Mouse (Mus musculus): Measurements from ENCODE around the gene Acads. TPM values are rescaled to one million over a fixed set of nuclear protein-coding genes. Genes with fewer than 3 reads are reported as not detected.
"Not testable (repeated sequence)": the region's sequence is repeated elsewhere in the genome, so short reads cannot be mapped to it uniquely, and the experiment has no call there.

Gene Acads
- polyA plus RNA-seq (2015; fragmentation: Nextera tagmentation; extraction: Ambion mirVana): 47.8 and 48.2 TPM in 2 replicates

DNA sequence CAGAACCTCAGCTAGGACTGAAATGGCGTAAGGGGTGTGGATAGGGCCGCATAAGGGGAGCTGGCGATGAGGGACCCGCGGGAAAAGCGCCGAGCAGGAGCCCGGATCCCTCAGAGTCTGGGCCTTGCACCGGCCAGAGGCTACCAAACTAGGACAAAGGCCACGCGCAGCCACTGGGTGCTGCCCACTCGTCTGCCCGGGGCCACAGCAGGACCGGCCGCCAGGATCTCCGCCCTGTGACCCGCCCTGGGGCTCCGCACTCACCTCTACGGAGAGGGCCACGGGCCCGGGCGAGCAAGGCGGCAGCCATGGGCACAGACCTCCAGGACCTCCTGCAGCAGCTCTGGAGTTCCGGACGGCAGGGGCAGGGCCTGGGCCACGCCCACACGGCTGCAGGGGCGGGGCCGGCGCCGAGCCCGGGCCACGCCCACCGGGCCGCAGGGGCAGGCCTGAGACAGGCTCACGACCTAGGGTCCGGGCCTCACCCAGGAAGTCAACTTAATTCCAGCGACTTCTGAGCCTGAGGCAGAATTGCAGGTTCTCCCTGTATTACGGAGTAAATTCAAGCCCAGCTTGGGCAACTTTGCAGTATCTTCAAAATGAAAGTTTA, at the start of gene Acads:
Gene Acads, minus strand, starts transcription at position 386 of the 610 bp plus-strand sequence.
- WGBS: under 1% methylated on average over 39 of the region's 39 CpGs
- peak within 1 kb of the TSS; percentile 82 for H3K4me2 ChIP-seq (replicated peaks)

DNA sequence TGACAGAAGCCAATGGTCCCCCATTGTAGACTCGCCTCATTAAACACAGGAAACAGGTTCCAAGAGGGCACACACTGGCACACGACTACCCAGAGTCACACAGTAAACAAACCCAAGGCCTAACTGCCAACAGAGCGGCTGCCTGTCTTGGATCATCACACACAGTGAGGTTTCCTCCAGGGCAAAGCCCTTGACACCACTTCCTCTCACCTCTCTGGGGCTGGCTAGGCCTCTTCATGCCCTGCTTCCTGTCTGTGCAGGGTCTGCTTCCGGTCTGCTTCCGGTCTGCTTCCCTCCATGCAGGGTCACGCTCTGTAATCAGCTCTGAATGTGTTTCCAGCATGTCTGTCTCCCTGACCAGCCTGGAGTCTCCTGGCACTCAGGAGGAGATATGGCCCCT, 48.2 kb upstream of the Acads start:
- Histone ChIP-seq H3K36me3 (no peaks in the 10 kb centered on the region), H3K9me3 (replicated peaks) (no peaks in the 10 kb centered on the region), H3K4me3 (replicated peaks) (no peak overlapping the region), H3K4me1 (peaks cover 27% of the 10 kb centered on the region), H3K27ac (replicated peaks) (no peak overlapping the region), H3K9ac (no peak overlapping the region), H3K27me3 (no peaks in the 10 kb centered on the region), H3K4me2 (replicated peaks) (no peak overlapping the region)
- WGBS: 54% methylated on average over 6 of the region's 6 CpGs
- ATAC-seq (ENCODE audit: insufficient number of reproducible peaks, low FRiP score, low TSS enrichment, low read depth): no peak

More for the DNA sequence above, at the start of gene Acads:
- ATAC-seq (ENCODE audit: insufficient number of reproducible peaks, low FRiP score, low TSS enrichment, low read depth): peak; percentile 84
- peak within 1 kb of the TSS; percentile 56; the same call in 1 of the 2 replicates for H3K27ac ChIP-seq (replicated peaks)
- H3K4me1 ChIP-seq: no peaks in the 10 kb centered on the region
- H3K27me3 ChIP-seq: no peaks in the 10 kb centered on the region
- peaks cover 33% of the 10 kb centered on the region for H3K36me3 ChIP-seq
- peak within 1 kb of the TSS; percentile 75 for H3K4me3 ChIP-seq (replicated peaks)
- peak within 1 kb of the TSS; percentile 62 for H3K9ac ChIP-seq
- no peaks in the 10 kb centered on the region for H3K9me3 ChIP-seq (replicated peaks)

DNA sequence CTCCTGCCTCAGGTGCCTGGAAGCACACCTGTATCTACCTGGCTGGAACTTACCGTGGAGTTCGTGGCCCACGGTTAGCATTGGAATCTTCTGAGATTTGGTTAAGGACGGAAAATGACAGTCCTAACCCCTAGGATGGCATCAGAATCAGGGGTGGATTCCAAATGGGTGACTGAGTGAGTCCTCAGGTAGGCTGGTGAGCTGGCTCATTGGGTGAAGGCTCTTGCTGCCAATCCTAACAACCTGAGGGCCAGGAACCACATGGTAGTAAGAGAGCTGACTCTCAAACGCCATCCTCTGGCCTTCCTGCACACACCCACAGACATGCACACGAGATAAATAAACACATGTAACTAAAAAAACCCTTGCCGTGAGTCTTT, 47.7 kb upstream of the Acads start:
- H3K27ac ChIP-seq (replicated peaks): no peak overlapping the region
- 78% methylated on average over 7 of the region's 7 CpGs for WGBS
- peaks cover 27% of the 10 kb centered on the region for H3K4me1 ChIP-seq
- no peaks in the 10 kb centered on the region for H3K36me3 ChIP-seq
- no peaks in the 10 kb centered on the region for H3K27me3 ChIP-seq
- no peak overlapping the region for H3K4me2 ChIP-seq (replicated peaks)
- H3K9ac ChIP-seq: no peak overlapping the region
- no peaks in the 10 kb centered on the region for H3K9me3 ChIP-seq (replicated peaks)
- ATAC-seq (ENCODE audit: insufficient number of reproducible peaks, low FRiP score, low TSS enrichment, low read depth): no peak
- no peak overlapping the region for H3K4me3 ChIP-seq (replicated peaks)

DNA sequence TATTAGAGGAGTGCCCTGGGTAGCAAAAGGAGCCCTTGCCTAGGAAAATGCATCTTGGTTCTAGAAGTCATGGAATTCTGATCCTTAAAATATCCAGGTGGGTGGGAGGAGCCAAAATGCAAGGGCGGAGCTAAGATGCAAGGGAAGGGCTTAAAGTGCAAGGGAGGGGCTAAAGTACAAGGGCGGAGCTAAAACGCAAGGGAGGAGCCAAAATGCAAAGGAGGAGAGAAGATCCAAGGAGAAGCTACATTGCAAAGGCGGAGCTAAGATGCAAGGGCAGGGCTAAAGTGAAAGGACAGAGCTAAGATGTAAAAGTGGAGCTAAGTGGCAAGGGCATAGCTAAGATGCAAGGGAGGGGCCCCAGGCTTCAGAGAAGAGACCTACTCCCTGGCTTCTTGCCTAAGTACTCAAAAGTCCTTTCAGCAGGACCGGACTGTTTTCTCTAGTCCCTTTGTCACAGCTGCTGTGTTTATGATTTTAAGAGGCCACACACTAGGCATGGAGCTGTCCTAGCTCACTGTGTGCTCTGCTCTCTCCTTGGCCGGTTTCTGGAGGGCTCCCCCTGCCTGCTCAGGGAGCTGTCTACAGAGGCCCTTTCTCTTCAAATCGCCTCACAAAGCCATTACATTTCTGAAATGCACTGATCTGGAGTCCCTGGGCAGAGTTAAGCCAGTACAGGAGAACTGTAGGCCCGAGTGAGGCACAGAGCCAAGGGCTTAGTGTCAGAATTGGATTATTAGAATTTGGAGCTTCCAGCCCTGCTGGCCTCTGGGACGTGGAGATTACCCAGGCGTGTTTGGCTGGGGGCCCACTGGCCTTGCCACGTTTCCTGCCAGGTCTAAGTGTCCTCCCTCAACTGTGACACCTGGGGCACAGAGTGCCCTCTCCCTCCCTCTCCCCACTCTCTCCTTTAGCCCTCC, 47.0 kb upstream of the Acads start:
- Histone ChIP-seq H3K4me1 (peaks cover 31% of the 10 kb centered on the region), H3K9ac (no peak overlapping the region), H3K9me3 (replicated peaks) (no peaks in the 10 kb centered on the region), H3K36me3 (no peaks in the 10 kb centered on the region), H3K27ac (replicated peaks) (no peak overlapping the region), H3K4me2 (replicated peaks) (no peak overlapping the region), H3K27me3 (no peaks in the 10 kb centered on the region), H3K4me3 (replicated peaks) (no peak overlapping the region)
- WGBS: 49% methylated on average over 11 of the region's 11 CpGs
- no peak for ATAC-seq (ENCODE audit: insufficient number of reproducible peaks, low FRiP score, low TSS enrichment, low read depth)

DNA sequence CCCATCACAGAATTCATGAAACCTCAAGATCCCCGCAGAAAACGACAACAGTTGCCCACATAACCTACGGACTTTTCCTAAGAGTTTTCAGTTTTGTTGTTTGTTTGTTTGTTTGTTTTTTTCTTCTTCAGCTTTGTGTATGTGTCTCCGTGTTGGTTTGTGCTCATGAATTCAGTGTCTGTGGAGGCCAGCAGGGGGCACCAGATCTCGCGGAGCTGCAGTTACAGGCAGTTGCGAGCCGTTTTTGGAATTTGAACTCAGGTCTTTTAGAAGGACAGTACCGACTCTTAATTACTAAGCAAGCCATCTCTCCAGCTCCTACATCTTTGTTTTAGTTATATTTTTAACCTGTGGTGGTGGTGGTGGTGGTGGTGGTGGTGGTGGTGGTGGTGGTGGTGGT, 46.2 kb upstream of the Acads start:
- Histone ChIP-seq H3K9me3 (replicated peaks) (no peaks in the 10 kb centered on the region), H3K4me2 (replicated peaks) (no peak overlapping the region), H3K27ac (replicated peaks) (no peak overlapping the region), H3K27me3 (no peaks in the 10 kb centered on the region), H3K36me3 (no peaks in the 10 kb centered on the region), H3K9ac (no peak overlapping the region), H3K4me1 (peaks cover 39% of the 10 kb centered on the region), H3K4me3 (replicated peaks) (no peak overlapping the region)
- ATAC-seq (ENCODE audit: insufficient number of reproducible peaks, low FRiP score, low TSS enrichment, low read depth): no peak
- WGBS: 57% methylated on average over 9 of the region's 9 CpGs

DNA sequence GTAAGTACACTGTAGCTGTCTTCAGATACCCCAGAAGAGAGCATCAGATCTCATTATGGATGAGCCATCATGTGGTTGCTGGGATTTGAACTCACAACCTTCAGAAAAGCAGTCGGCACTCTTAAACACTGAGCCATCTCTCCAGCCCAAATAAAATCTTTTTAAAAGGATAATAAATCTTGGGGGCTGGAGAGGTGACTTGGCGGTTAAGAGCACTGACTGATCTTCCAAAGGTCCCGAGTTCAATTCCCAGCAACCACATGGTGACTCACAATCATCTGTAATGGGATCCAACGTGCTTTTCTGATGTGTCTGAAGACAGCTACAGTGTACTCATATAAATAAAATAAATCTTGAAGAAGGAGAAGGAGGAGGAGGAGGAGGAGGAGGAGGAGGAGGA, 45.3 kb upstream of the Acads start:
- not testable (repeated sequence) for H3K36me3 ChIP-seq; H3K4me3 ChIP-seq (replicated peaks); H3K9me3 ChIP-seq (replicated peaks); H3K27ac ChIP-seq (replicated peaks); H3K4me2 ChIP-seq (replicated peaks); H3K9ac ChIP-seq; H3K27me3 ChIP-seq; ATAC-seq (ENCODE audit: insufficient number of reproducible peaks, low FRiP score, low TSS enrichment, low read depth)
- H3K4me1 ChIP-seq: peaks cover 41% of the 10 kb centered on the region
- 81% methylated on average over 4 of the region's 4 CpGs for WGBS

DNA sequence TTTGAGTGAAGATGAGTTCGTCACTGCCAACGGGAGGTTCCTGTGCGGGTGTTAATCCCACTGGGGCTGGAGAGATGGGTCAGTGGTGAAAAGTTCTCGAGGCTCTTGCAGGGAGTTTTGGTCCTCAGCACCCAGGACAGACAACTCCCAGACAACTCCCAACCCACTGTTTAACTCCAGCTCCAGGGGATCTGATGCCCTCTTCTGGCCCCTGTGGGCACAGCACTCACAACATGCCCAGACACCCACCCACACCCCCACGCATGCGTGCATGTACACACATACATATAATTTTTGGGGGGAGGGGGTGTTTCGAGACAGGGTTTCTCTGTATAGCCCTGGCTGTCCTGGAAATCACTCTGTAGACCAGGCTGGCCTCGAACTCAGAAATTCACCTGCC, 44.4 kb upstream of the Acads start:
- H3K27me3 ChIP-seq: no peaks in the 10 kb centered on the region
- peak overlapping the region; percentile 24; the same call in 1 of the 2 replicates for H3K4me2 ChIP-seq (replicated peaks)
- no peak for ATAC-seq (ENCODE audit: insufficient number of reproducible peaks, low FRiP score, low TSS enrichment, low read depth)
- no peak overlapping the region for H3K27ac ChIP-seq (replicated peaks)
- no peak overlapping the region; the same call in 1 of the 2 replicates for H3K4me3 ChIP-seq (replicated peaks)
- no peaks in the 10 kb centered on the region for H3K36me3 ChIP-seq
- no peak overlapping the region for H3K9ac ChIP-seq
- H3K9me3 ChIP-seq (replicated peaks): no peaks in the 10 kb centered on the region
- peaks cover 40% of the 10 kb centered on the region for H3K4me1 ChIP-seq
- 41% methylated on average over 8 of the region's 8 CpGs for WGBS

DNA sequence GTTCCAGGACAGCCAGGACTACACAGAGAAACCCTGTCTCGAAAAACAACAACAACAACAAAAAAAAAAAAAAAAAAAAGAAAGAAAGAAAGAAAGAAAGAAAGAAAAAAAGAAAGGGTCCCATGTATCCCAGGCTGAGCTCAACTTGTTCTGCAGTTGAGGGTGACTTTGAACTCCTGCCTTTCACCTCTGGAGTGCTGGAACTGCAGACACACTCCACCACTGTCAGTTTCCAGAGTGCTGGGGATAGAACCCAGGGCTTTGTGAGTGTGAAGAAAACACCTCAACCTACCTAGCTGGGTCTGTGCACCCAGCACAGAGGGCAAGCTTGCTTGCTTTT, 42.8 kb upstream of the Acads start:
- not testable (repeated sequence) for H3K4me2 ChIP-seq (replicated peaks); H3K9me3 ChIP-seq (replicated peaks); H3K27me3 ChIP-seq; H3K9ac ChIP-seq; H3K27ac ChIP-seq (replicated peaks); ATAC-seq (ENCODE audit: insufficient number of reproducible peaks, low FRiP score, low TSS enrichment, low read depth); H3K36me3 ChIP-seq; H3K4me3 ChIP-seq (replicated peaks)
- peaks cover 39% of the 10 kb centered on the region for H3K4me1 ChIP-seq
- 78% methylated on average over 1 of the region's 1 CpGs for WGBS

DNA sequence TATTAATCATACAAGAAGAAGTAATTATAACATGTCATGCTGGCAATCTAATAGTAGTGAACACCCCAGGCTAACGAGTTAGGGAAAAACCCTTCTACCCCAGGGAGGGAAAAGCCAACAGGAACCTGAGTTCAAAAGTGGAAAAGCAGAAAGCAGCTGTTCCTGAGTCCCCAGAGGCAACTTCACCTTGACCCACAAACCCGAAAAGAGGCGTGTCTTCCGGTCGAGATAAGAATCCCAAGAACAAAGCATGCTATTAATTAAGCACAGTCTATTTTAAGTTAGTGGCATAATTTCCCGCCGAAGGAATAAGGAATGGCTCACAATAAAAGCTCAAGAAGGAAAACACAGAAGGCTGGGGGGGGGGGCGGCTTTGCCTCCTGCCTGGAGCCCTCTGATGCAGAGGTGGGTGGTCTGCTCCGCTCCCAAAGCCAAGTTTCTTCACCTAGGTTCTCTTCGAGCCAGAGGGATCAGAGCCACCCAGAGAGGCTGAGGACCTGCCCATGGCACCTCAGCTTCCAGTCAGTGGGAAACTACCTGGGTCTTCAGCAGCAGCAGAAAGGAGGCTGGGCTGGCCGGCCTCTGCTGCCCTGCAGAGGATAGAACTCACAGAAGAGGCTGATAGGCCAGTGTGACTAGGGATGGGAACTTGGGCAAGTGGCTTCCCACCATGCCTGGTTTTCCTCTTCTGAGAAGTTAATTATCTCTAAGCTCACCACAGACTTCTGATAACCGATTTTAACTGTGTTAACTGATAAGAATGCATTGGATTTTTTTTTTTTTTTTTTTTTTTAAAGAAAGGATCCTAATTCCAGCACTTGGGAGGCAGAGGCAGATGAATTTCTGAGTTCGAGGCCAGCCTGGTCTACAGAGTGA, 42.2 kb upstream of the Acads start:
- ATAC-seq (ENCODE audit: insufficient number of reproducible peaks, low FRiP score, low TSS enrichment, low read depth): no peak
- H3K36me3 ChIP-seq: no peaks in the 10 kb centered on the region
- H3K4me1 ChIP-seq: peaks cover 37% of the 10 kb centered on the region
- 25% methylated on average over 13 of the region's 13 CpGs for WGBS
- no peak overlapping the region for H3K4me3 ChIP-seq (replicated peaks)
- no peaks in the 10 kb centered on the region for H3K27me3 ChIP-seq
- no peak overlapping the region for H3K4me2 ChIP-seq (replicated peaks)
- H3K9ac ChIP-seq: no peak overlapping the region
- H3K9me3 ChIP-seq (replicated peaks): no peaks in the 10 kb centered on the region
- no peak overlapping the region for H3K27ac ChIP-seq (replicated peaks)

DNA sequence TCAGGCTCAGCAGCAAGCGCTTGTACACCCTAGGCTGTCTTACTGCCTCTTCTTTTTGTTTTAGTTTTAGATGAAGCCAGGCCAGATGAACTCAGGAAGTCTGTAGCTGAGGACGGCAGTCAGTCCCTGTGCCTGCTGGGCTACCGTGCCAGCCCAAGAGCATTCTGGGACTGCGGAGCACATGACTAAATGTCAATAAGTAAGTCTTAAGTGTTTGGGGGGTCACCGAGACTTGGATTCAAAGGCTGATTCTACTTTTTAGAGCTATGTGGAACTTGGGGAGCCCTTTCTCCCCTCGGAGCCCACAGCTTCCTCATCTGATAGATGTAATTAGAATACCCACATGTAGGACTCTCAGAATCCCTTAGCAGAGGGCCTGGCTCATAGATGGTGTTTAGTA, 41.5 kb upstream of the Acads start:
- Histone ChIP-seq H3K4me2 (replicated peaks) (no peak overlapping the region), H3K4me3 (replicated peaks) (no peak overlapping the region), H3K36me3 (no peaks in the 10 kb centered on the region), H3K9ac (no peak overlapping the region), H3K9me3 (replicated peaks) (no peaks in the 10 kb centered on the region), H3K4me1 (peaks cover 37% of the 10 kb centered on the region), H3K27me3 (no peaks in the 10 kb centered on the region), H3K27ac (replicated peaks) (no peak overlapping the region)
- no peak for ATAC-seq (ENCODE audit: insufficient number of reproducible peaks, low FRiP score, low TSS enrichment, low read depth)
- WGBS: 61% methylated on average over 6 of the region's 6 CpGs

DNA sequence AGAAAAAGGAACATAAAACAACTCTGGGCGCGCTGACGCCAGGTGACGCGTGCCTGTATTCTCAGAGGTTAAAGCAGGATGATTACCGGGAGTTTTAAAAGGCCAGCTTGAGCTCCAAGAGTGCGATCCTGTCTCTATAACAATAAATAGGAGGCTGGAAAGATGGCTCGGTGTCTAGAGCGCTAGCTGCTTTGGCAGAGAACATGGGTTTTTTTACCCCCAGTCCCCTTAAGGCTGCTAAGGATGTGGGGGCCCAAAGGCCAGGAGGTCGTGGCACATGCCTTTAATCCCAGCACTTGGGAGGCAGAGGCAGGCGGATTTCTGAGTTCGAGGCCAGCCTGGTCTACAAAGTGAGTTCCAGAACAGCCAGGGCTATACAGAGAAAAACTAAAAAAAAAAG, 40.0 kb upstream of the Acads start:
- Histone ChIP-seq H3K27ac (replicated peaks) (peak overlapping the region; percentile 99), H3K27me3 (no peaks in the 10 kb centered on the region), H3K4me2 (replicated peaks) (peak overlapping the region; percentile 80), H3K36me3 (no peaks in the 10 kb centered on the region), H3K4me3 (replicated peaks) (peak overlapping the region; percentile 99), H3K4me1 (peaks cover 52% of the 10 kb centered on the region), H3K9ac (peak overlapping the region; percentile 95), H3K9me3 (replicated peaks) (no peaks in the 10 kb centered on the region)
- no peak for ATAC-seq (ENCODE audit: insufficient number of reproducible peaks, low FRiP score, low TSS enrichment, low read depth)
- WGBS: 34% methylated on average over 12 of the region's 12 CpGs
